Mouse (Mus musculus) T-helper 17 cell (primary cell): ENCODE measurements around the gene Baiap2l2.

Experiments used
- in situ Hi-C, 2 experiments: fragments of 300-600 bp; cut with MboI, MseI; formaldehyde crosslinking; loops; 1 replicate in 1 of 2; 2 replicates in 1 of 2; pipeline ENCODE4 v1.15.1; 2025; ENCODE audit warnings: high pct_unique_total_duplicates in 2 of 2

The Baiap2l2 gene

DNA sequence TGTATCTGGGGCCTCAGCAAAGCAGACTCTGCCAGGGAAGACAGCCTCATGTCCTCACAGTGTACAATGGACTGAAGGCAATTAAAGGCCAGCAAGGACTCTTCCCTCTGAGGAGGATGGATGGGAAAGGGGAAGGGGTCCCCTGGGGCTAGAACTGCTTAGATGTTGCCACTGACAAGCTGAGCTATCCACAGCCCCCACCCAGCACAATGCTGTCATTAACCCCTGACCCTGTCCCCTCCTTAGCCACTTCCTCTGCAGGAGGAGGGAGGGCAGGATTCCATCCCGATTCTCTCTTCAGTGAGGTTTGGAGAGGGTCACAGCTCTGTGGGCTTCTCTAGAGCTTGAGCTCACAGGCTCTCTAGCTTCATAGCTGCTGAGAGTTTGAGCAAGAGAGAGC, 65.8 kb downstream of the Baiap2l2 start:
- in situ Hi-C loops: no loop called here

GRCm38 (mm10) chr15:79216191-79216590, 69.1 kb downstream of the Baiap2l2 start:
- in situ Hi-C loops: no loop called here

GRCm38 (mm10) chr15:79213591-79213990, 71.7 kb downstream of the Baiap2l2 start:
- in situ Hi-C loops: no loop called here

DNA sequence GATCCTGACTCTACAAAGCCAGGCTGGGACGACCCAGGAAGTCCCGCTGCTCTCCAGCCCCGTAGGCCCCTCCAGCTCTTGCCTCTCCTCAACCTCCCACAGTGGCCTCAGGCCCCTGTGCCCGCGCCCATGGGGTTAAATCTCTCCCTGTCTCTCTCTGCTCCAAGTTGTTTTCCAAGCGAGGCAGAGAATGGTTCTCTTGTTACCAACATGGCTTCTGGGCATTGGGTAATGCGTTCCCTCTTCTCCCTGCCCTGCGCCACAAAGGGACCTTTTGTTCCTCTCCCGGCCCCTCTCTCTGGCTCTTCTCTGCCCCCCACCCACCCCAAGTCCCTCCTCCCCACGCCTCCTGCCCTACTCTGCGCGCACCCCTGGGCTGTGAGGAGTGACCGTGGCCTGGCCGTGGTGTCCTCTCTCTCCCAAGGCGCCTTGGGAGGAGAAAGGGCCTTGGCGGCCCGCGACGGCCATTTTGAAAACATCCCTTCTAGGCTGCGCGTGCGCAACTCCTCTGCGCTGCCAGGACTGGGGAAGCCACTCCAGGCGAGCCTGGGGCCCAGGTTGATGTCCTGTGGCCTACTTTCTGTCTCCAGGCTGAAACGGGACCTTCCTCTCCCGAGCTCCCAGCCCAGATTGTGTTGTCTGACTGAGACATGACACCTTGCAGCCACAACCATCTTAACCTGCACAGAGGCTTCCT, 72.4 kb downstream of the Baiap2l2 start:
- in situ Hi-C loops: no loop called here

GRCm38 (mm10) chr15:79210357-79210756, 75.0 kb downstream of the Baiap2l2 start:
- in situ Hi-C loops: no loop called here

DNA sequence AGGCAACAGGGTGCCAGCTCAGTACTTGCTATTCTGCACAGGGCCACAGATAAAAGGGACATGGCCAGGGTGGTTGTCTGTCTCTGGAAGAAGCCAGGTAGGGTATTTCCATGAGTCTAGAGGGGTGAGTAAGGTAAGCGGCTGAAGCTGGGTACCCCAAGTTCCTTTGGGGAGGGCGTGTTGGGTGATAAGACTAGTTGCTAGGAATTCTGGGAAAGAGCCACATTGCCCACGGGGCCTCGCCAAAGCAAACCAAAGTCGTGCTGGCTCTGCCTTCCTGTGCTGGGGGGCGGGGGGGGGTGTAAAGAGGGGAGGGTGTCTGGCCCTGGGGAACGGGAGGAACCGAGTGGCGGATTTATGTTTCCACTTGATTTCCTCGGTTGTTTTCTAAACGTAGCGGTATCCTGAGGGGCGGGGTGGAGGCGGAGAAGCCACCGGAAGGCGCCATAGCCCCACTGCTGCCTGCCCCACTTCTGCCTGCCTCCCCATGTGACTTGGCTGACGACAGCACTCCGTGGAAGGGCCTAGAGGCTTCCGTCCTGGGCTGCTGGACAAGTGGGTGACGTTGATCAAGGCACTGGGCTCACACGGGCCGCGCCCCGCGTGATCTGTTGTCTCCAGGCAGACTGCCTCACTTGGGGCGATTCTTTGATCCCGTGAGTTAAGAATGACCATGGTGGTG, 76.4 kb downstream of the Baiap2l2 start:
- in situ Hi-C loops: no loop called here

DNA sequence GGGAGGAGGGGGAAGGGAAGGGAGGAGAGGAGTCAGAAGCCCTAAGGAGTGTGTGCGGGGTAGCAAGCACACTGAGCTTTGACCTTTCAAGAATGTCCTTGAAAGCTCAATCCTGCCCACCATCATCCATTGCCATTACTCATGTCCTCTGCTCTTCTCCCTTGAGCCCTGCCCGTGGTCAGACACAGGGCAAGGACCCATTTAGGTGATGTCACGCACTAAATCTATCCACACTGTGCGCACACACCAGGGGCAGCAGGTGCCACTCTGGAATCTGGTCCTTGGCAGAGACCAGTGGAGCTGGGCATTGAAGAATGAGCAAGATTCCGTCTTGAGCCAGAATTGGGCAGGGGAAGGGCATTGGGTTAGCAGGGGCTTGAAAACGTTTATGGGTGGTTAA, 77.1 kb downstream of the Baiap2l2 start:
- in situ Hi-C loops: no loop called here
